Mouse (Mus musculus) intestine, postnatal 0 days (tissue): ENCODE measurements at regions not wholly inside any gene's neighbourhood (a gene's known extent, or its start where the extent isn't known, plus 50 kb on each side); places are given as distances from the start of the nearest gene placed in this dataset.

Source experiments
- ATAC-seq: fragments of 200-750 bp; cut with Nextera tagmentation; 2 replicates; pipeline ENCODE4 v1.8.0; 2017; ENCODE audit warnings: mild to moderate bottlenecking, moderate TSS enrichment, moderate library complexity
- H3K27ac ChIP-seq: fragments of 300-500 bp; sonication (generic); 2 replicates; pipeline ENCODE4 v1.5.1; 2014; ENCODE audit warnings: mild to moderate bottlenecking, low read depth, low read length, moderate library complexity
- H3K27me3 ChIP-seq: fragments of 300-500 bp; sonication (generic); replicated peaks from 2 replicates; pipeline ENCODE4 v1.6.1; 2014; ENCODE audit warnings: low read length, mixed read lengths; ENCODE audit not compliant: control insufficient read depth, insufficient read depth
- H3K36me3 ChIP-seq: fragments of 300-500 bp; sonication (generic); 2 replicates; pipeline ENCODE4 v1.6.1; 2014; ENCODE audit warnings: mild to moderate bottlenecking, moderate library complexity; ENCODE audit not compliant: control insufficient read depth, insufficient read depth
- H3K4me1 ChIP-seq: fragments of 300-500 bp; sonication (generic); replicated peaks from 2 replicates; pipeline ENCODE4 v1.6.1; 2014; ENCODE audit warnings: antibody characterized with exemption, low read length, mixed read lengths; ENCODE audit not compliant: control insufficient read depth, insufficient read depth
- H3K4me2 ChIP-seq: fragments of 300-500 bp; sonication (generic); replicated peaks from 2 replicates; pipeline ENCODE4 v1.6.1; 2014; ENCODE audit warnings: low read depth, mild to moderate bottlenecking, moderate library complexity
- H3K4me3 ChIP-seq: fragments of 300-500 bp; sonication (generic); 2 replicates; pipeline ENCODE4 v1.5.1; 2014; ENCODE audit warnings: low read depth, low read length
- H3K9ac ChIP-seq: fragments of 300-500 bp; sonication (generic); 2 replicates; pipeline ENCODE4 v1.6.1; 2014; ENCODE audit warnings: mild to moderate bottlenecking, low read depth, low read length
- H3K9me3 ChIP-seq: fragments of 300-500 bp; sonication (generic); 2 replicates; pipeline ENCODE4 v1.6.1; 2016; ENCODE audit warnings: mixed run types; ENCODE audit not compliant: control insufficient read depth
- CTCF ChIP-seq: sonication (generic); IDR thresholded peaks from 2 replicates; pipeline ENCODE4 v1.5.1; 2016; ENCODE audit warnings: low read depth, mild to moderate bottlenecking, control low read depth, antibody characterized with exemption, moderate library complexity
- WGBS: fragments of 180-500 bp; shearing (Covaris S2); extraction: QIAGEN DNeasy Blood & Tissue Kit; methylation state at CpG from one replicate; pipeline ENCODE4 v1.1.7; 2014; 5-methylcytosine and 5-hydroxymethylcytosine counted together

- H3K4me1 ChIP-seq: no peaks in the 10 kb centered on the region
- no peak for ATAC-seq
- WGBS: 75% methylated on average over 8 of the region's 8 CpGs
Measured at GRCm38 (mm10) chr3:40130858-40131584, 400.1 kb upstream of the Intu start.

GRCm38 (mm10) chr3:40138671-40139070 lies 392.4 kb upstream of the Intu start:
- ATAC-seq: no peak
- H3K36me3 ChIP-seq: no peaks in the 10 kb centered on the region
- 68% methylated on average over 5 of the region's 5 CpGs for WGBS
- H3K4me1 ChIP-seq: no peaks in the 10 kb centered on the region
- no peaks in the 10 kb centered on the region for H3K9me3 ChIP-seq
- no peak overlapping the region for H3K9ac ChIP-seq
- H3K4me3 ChIP-seq: no peak overlapping the region
- H3K4me2 ChIP-seq: no peak overlapping the region
- H3K27ac ChIP-seq: no peak overlapping the region
- no peaks in the 10 kb centered on the region for H3K27me3 ChIP-seq
- no peak for TF ChIP-seq CTCF

More at GRCm38 (mm10) chr3:40130858-40131584, 400.1 kb upstream of the Intu start:
- no peak overlapping the region for H3K27ac ChIP-seq
- no peaks in the 10 kb centered on the region for H3K27me3 ChIP-seq
- no peaks in the 10 kb centered on the region for H3K36me3 ChIP-seq
- no peaks in the 10 kb centered on the region for H3K9me3 ChIP-seq
- no peak overlapping the region for H3K4me2 ChIP-seq
- no peak for TF ChIP-seq CTCF
- no peak overlapping the region for H3K9ac ChIP-seq
- H3K4me3 ChIP-seq: no peak overlapping the region

GRCm38 (mm10) chr3:40142229-40142628 lies 388.9 kb upstream of the Intu start:
- Histone ChIP-seq H3K9ac (no peak overlapping the region), H3K4me1 (no peaks in the 10 kb centered on the region), H3K9me3 (no peaks in the 10 kb centered on the region), H3K36me3 (no peaks in the 10 kb centered on the region), H3K27me3 (no peaks in the 10 kb centered on the region), H3K4me3 (no peak overlapping the region), H3K4me2 (no peak overlapping the region), H3K27ac (no peak overlapping the region)
- no peak for TF ChIP-seq CTCF
- ATAC-seq: no peak
- WGBS: 85% methylated on average over 5 of the region's 5 CpGs

GRCm38 (mm10) chr3:40158631-40159030 lies 372.5 kb upstream of the Intu start:
- Histone ChIP-seq H3K9ac (no peak overlapping the region), H3K4me1 (no peaks in the 10 kb centered on the region), H3K4me3 (no peak overlapping the region), H3K9me3 (no peaks in the 10 kb centered on the region), H3K36me3 (no peaks in the 10 kb centered on the region), H3K27me3 (no peaks in the 10 kb centered on the region), H3K27ac (no peak overlapping the region), H3K4me2 (no peak overlapping the region)
- WGBS: 85% methylated on average over 6 of the region's 6 CpGs
- no peak for ATAC-seq
- TF ChIP-seq CTCF: no peak

- 68% methylated on average over 9 of the region's 9 CpGs for WGBS
- no peak overlapping the region for H3K4me3 ChIP-seq
- no peaks in the 10 kb centered on the region for H3K9me3 ChIP-seq
- no peak overlapping the region for H3K9ac ChIP-seq
- ATAC-seq: no peak
- no peaks in the 10 kb centered on the region for H3K4me1 ChIP-seq
- TF ChIP-seq CTCF: no peak
- no peak overlapping the region for H3K27ac ChIP-seq
- no peak overlapping the region for H3K4me2 ChIP-seq
- H3K36me3 ChIP-seq: no peaks in the 10 kb centered on the region
- H3K27me3 ChIP-seq: no peaks in the 10 kb centered on the region
Measured at GRCm38 (mm10) chr3:40159591-40160145, 371.4 kb upstream of the Intu start.

- no peaks in the 10 kb centered on the region for H3K9me3 ChIP-seq
- no peak overlapping the region for H3K27ac ChIP-seq
- H3K27me3 ChIP-seq: no peaks in the 10 kb centered on the region
- no peak overlapping the region for H3K9ac ChIP-seq
- ATAC-seq: no peak
- H3K4me2 ChIP-seq: no peak overlapping the region
- no peaks in the 10 kb centered on the region for H3K4me1 ChIP-seq
- H3K36me3 ChIP-seq: no peaks in the 10 kb centered on the region
- no peak overlapping the region for H3K4me3 ChIP-seq
- 88% methylated on average over 1 of the region's 1 CpGs for WGBS
- TF ChIP-seq CTCF: no peak
Measured at GRCm38 (mm10) chr3:40164181-40164580, 366.9 kb upstream of the Intu start.
